Mouse (Mus musculus): ENCODE measurements around the gene Prdm16. TPM values are rescaled to one million over a fixed set of nuclear protein-coding genes. Genes with fewer than 3 reads are reported as not detected.

Prdm16 gene
- polyA plus RNA-seq, 1 experiment from 2014 or later, result 17.5 TPM

GRCm38 (mm10) chr4:154543128-154543527 lies 93.5 kb downstream of the Prdm16 start:
- Histone ChIP-seq H3K4me2 (no peak overlapping the region), H3K4me3 (no peak overlapping the region), H3K36me3 (no peaks in the 10 kb centered on the region), H3K27ac (no peak overlapping the region), H3K9me3 (no peaks in the 10 kb centered on the region), H3K4me1 (peaks cover 18% of the 10 kb centered on the region), H3K27me3 (peaks cover 6% of the 10 kb centered on the region), H3K9ac (no peak overlapping the region)
- 77% methylated on average over 4 of the region's 4 CpGs for WGBS
- no peak for ATAC-seq (ENCODE audit: insufficient number of reproducible peaks, low FRiP score, low TSS enrichment, low read depth)

- no peak for ATAC-seq (ENCODE audit: insufficient number of reproducible peaks, low FRiP score, low TSS enrichment, low read depth)
- WGBS, result 50% methylated on average over 5 of the region's 5 CpGs
- H3K4me1 ChIP-seq, result peaks cover 18% of the 10 kb centered on the region
- no peaks in the 10 kb centered on the region for H3K9me3 ChIP-seq
- H3K36me3 ChIP-seq, result no peaks in the 10 kb centered on the region
- no peak overlapping the region for H3K4me2 ChIP-seq
- no peak overlapping the region for H3K4me3 ChIP-seq
- peaks cover 6% of the 10 kb centered on the region for H3K27me3 ChIP-seq
- H3K27ac ChIP-seq, result no peak overlapping the region
- H3K9ac ChIP-seq, result no peak overlapping the region
Measured at GRCm38 (mm10) chr4:154542568-154542967, 94.1 kb downstream of the Prdm16 start.

GRCm38 (mm10) chr4:154541632-154542276 lies 94.9 kb downstream of the Prdm16 start:
- H3K4me1 ChIP-seq, result peaks cover 18% of the 10 kb centered on the region

GRCm38 (mm10) chr4:154540671-154541070 lies 96.0 kb downstream of the Prdm16 start:
- Histone ChIP-seq H3K9ac (no peak overlapping the region), H3K36me3 (no peaks in the 10 kb centered on the region), H3K4me1 (peaks cover 18% of the 10 kb centered on the region), H3K4me2 (no peak overlapping the region), H3K9me3 (no peaks in the 10 kb centered on the region), H3K27ac (no peak overlapping the region), H3K27me3 (peaks cover 6% of the 10 kb centered on the region), H3K4me3 (no peak overlapping the region)
- 44% methylated on average over 10 of the region's 10 CpGs for WGBS
- ATAC-seq (ENCODE audit: insufficient number of reproducible peaks, low FRiP score, low TSS enrichment, low read depth), result no peak

More at GRCm38 (mm10) chr4:154541632-154542276, 94.9 kb downstream of the Prdm16 start:
- no peaks in the 10 kb centered on the region for H3K36me3 ChIP-seq
- H3K27me3 ChIP-seq, result peaks cover 6% of the 10 kb centered on the region
- 63% methylated on average over 9 of the region's 9 CpGs for WGBS
- H3K4me2 ChIP-seq, result no peak overlapping the region
- no peak for ATAC-seq (ENCODE audit: insufficient number of reproducible peaks, low FRiP score, low TSS enrichment, low read depth)
- no peak overlapping the region for H3K27ac ChIP-seq
- H3K9me3 ChIP-seq, result no peaks in the 10 kb centered on the region
- H3K4me3 ChIP-seq, result no peak overlapping the region
- no peak overlapping the region for H3K9ac ChIP-seq

- WGBS, result 83% methylated on average over 12 of the region's 12 CpGs
- peaks cover 6% of the 10 kb centered on the region for H3K27me3 ChIP-seq
- H3K9ac ChIP-seq, result no peak overlapping the region
- no peak overlapping the region for H3K4me3 ChIP-seq
- H3K9me3 ChIP-seq, result no peaks in the 10 kb centered on the region
- no peaks in the 10 kb centered on the region for H3K36me3 ChIP-seq
- H3K27ac ChIP-seq, result no peak overlapping the region
- H3K4me1 ChIP-seq, result peaks cover 18% of the 10 kb centered on the region
- H3K4me2 ChIP-seq, result no peak overlapping the region
- no peak for ATAC-seq (ENCODE audit: insufficient number of reproducible peaks, low FRiP score, low TSS enrichment, low read depth)
Measured at GRCm38 (mm10) chr4:154539703-154540102, 97.0 kb downstream of the Prdm16 start.

GRCm38 (mm10) chr4:154538727-154539126 lies 97.9 kb downstream of the Prdm16 start:
- H3K27ac ChIP-seq, result no peak overlapping the region
- no peaks in the 10 kb centered on the region for H3K9me3 ChIP-seq
- peaks cover 13% of the 10 kb centered on the region for H3K4me1 ChIP-seq
- H3K9ac ChIP-seq, result no peak overlapping the region
- no peaks in the 10 kb centered on the region for H3K36me3 ChIP-seq
- no peak for ATAC-seq (ENCODE audit: insufficient number of reproducible peaks, low FRiP score, low TSS enrichment, low read depth)
- WGBS, result 78% methylated on average over 4 of the region's 4 CpGs
- H3K27me3 ChIP-seq, result no peaks in the 10 kb centered on the region
- no peak overlapping the region for H3K4me2 ChIP-seq
- H3K4me3 ChIP-seq, result no peak overlapping the region

GRCm38 (mm10) chr4:154536110-154536509 lies 100.6 kb downstream of the Prdm16 start:
- no peaks in the 10 kb centered on the region for H3K27me3 ChIP-seq
- no peak overlapping the region for H3K4me3 ChIP-seq
- H3K9ac ChIP-seq, result no peak overlapping the region
- H3K36me3 ChIP-seq, result no peaks in the 10 kb centered on the region
- no peak for ATAC-seq (ENCODE audit: insufficient number of reproducible peaks, low FRiP score, low TSS enrichment, low read depth)
- H3K27ac ChIP-seq, result no peak overlapping the region
- 73% methylated on average over 5 of the region's 5 CpGs for WGBS
- no peak overlapping the region for H3K4me2 ChIP-seq
- H3K4me1 ChIP-seq, result peaks cover 17% of the 10 kb centered on the region
- no peaks in the 10 kb centered on the region for H3K9me3 ChIP-seq

- Histone ChIP-seq H3K9ac (no peak overlapping the region), H3K4me1 (peaks cover 49% of the 10 kb centered on the region), H3K9me3 (no peaks in the 10 kb centered on the region), H3K27ac (no peak overlapping the region), H3K4me3 (no peak overlapping the region), H3K27me3 (no peaks in the 10 kb centered on the region), H3K4me2 (no peak overlapping the region), H3K36me3 (no peaks in the 10 kb centered on the region)
- ATAC-seq (ENCODE audit: insufficient number of reproducible peaks, low FRiP score, low TSS enrichment, low read depth), result no peak
- 38% methylated on average over 4 of the region's 4 CpGs for WGBS
Measured at GRCm38 (mm10) chr4:154531368-154531767, 105.3 kb downstream of the Prdm16 start.

- Histone ChIP-seq H3K9me3 (no peaks in the 10 kb centered on the region), H3K27me3 (no peaks in the 10 kb centered on the region), H3K9ac (no peak overlapping the region), H3K4me1 (peaks cover 49% of the 10 kb centered on the region), H3K4me2 (no peak overlapping the region), H3K36me3 (no peaks in the 10 kb centered on the region), H3K4me3 (no peak overlapping the region), H3K27ac (no peak overlapping the region)
- WGBS, result 55% methylated on average over 7 of the region's 7 CpGs
- ATAC-seq (ENCODE audit: insufficient number of reproducible peaks, low FRiP score, low TSS enrichment, low read depth), result no peak
Measured at GRCm38 (mm10) chr4:154530336-154530735, 106.3 kb downstream of the Prdm16 start.

- Histone ChIP-seq H3K9me3 (no peaks in the 10 kb centered on the region), H3K27ac (peak overlapping the region; percentile 63), H3K9ac (no peak overlapping the region), H3K4me3 (no peak overlapping the region), H3K27me3 (no peaks in the 10 kb centered on the region), H3K36me3 (no peaks in the 10 kb centered on the region), H3K4me1 (peaks cover 43% of the 10 kb centered on the region), H3K4me2 (no peak overlapping the region)
- ATAC-seq (ENCODE audit: insufficient number of reproducible peaks, low FRiP score, low TSS enrichment, low read depth), result no peak
- WGBS, result 37% methylated on average over 9 of the region's 9 CpGs
Measured at GRCm38 (mm10) chr4:154527506-154527905, 109.2 kb downstream of the Prdm16 start.

- Histone ChIP-seq H3K9me3 (no peaks in the 10 kb centered on the region), H3K4me1 (peaks cover 33% of the 10 kb centered on the region), H3K36me3 (no peaks in the 10 kb centered on the region), H3K27me3 (no peaks in the 10 kb centered on the region), H3K4me2 (no peak overlapping the region), H3K27ac (no peak overlapping the region), H3K9ac (no peak overlapping the region), H3K4me3 (no peak overlapping the region)
- 0 out of 2 replicates have a peak, but pooled peaks have one; percentile 22 for ATAC-seq (ENCODE audit: insufficient number of reproducible peaks, low FRiP score, low TSS enrichment, low read depth)
- 85% methylated on average over 6 of the region's 6 CpGs for WGBS
Measured at GRCm38 (mm10) chr4:154526351-154526786, 110.3 kb downstream of the Prdm16 start.

GRCm38 (mm10) chr4:154523898-154524297 lies 112.8 kb downstream of the Prdm16 start:
- no peaks in the 10 kb centered on the region for H3K9me3 ChIP-seq
- no peak overlapping the region for H3K4me2 ChIP-seq
- no peak overlapping the region for H3K4me3 ChIP-seq
- ATAC-seq (ENCODE audit: insufficient number of reproducible peaks, low FRiP score, low TSS enrichment, low read depth), result no peak
- H3K27me3 ChIP-seq, result no peaks in the 10 kb centered on the region
- WGBS, result 36% methylated on average over 17 of the region's 17 CpGs
- H3K4me1 ChIP-seq, result peaks cover 31% of the 10 kb centered on the region
- no peak overlapping the region for H3K27ac ChIP-seq
- no peaks in the 10 kb centered on the region for H3K36me3 ChIP-seq
- H3K9ac ChIP-seq, result no peak overlapping the region

Data from limb, embryonic 15.5 days (tissue).